Mouse (Mus musculus) bone marrow macrophage, adult 2 months (primary cell): ENCODE results near the gene Kcnh1. TPM values are rescaled to one million over a fixed set of nuclear protein-coding genes. Genes with fewer than 3 reads are reported as not detected.

ENCODE experiments used
- H3K27ac ChIP-seq: 2 replicates; pipeline ENCODE4 v1.5.1; 2012; ENCODE audit warnings: low read depth, low read length; ENCODE audit not compliant: insufficient read depth
- H3K4me1 ChIP-seq: 2 replicates; pipeline ENCODE4 v1.6.1; 2012; ENCODE audit warnings: low read length; ENCODE audit not compliant: control insufficient read depth, insufficient read depth
- H3K4me3 ChIP-seq: 2 replicates; pipeline ENCODE4 v1.5.1; 2012; ENCODE audit warnings: mild to moderate bottlenecking, low read length, moderate library complexity; ENCODE audit not compliant: insufficient read depth
- CTCF ChIP-seq: IDR thresholded peaks from 2 replicates; pipeline ENCODE4 v1.5.1; 2012; ENCODE audit warnings: low read depth, mild to moderate bottlenecking, low read length, moderate library complexity
- POLR2A ChIP-seq: IDR thresholded peaks from 2 replicates; pipeline ENCODE4 v1.6.1; 2012; ENCODE audit warnings: mild to moderate bottlenecking, low read depth, low read length, borderline replicate concordance
- polyA plus RNA-seq: library from polyadenylated mRNA; stranded (reverse); fragments of >200 nt; gene quantifications from 2 replicates; pipeline ENCODE4 v1.2.4, GENCODE M21; 2012; ENCODE audit not compliant: missing spikeins, insufficient read depth, insufficient read length

Gene Kcnh1
- polyA plus RNA-seq, 1 experiment: not detected

- Histone ChIP-seq H3K27ac (no peak overlapping the region), H3K4me1 (no peaks in the 10 kb centered on the region), H3K4me3 (no peak overlapping the region)
- TF ChIP-seq CTCF (no peak), POLR2A (no peak)
Observed at GRCm38 (mm10) chr1:192439151-192439837, 248.7 kb downstream of the Kcnh1 start.

GRCm38 (mm10) chr1:192442772-192443445 is 252.3 kb downstream of the Kcnh1 start:
- no peak overlapping the region for H3K27ac ChIP-seq
- no peaks in the 10 kb centered on the region for H3K4me1 ChIP-seq
- no peak overlapping the region for H3K4me3 ChIP-seq
- TF ChIP-seq CTCF: no peak
- no peak for TF ChIP-seq POLR2A

DNA sequence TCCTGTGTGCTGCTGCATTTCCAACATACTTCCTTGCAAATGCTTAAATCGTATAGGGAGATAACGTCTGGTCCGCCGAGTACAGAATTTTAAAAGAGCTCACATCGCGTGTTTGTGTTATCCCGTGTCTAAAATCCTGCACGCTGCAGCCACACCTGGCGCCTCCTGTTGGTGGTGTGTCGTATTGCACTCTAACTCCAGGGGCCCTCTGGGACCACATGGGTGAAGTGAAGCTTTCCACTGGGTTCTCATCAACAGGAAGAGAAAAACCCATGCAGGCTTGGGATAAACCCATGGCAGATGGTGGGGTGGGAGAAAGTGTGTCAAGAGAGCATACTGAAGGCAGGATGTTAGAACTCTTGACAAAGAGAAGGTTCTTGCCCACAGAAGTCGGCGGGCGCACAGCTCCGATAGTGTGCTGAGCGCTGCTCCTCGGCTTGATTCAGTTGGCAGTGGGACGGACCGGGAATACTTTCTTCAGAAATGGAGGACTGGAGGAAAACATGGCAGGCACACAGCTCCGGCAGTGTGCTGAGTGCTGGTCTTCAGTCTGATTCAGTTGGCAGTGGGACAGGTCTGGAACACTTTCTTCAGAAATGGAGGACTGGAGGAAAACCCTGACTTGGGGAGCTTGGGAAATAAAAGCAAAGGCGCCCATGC is 253.6 kb downstream of the Kcnh1 start:
- no peak overlapping the region for H3K4me3 ChIP-seq
- TF ChIP-seq CTCF (peak; percentile 32), POLR2A (no peak)
- no peaks in the 10 kb centered on the region for H3K4me1 ChIP-seq
- no peak overlapping the region for H3K27ac ChIP-seq

DNA sequence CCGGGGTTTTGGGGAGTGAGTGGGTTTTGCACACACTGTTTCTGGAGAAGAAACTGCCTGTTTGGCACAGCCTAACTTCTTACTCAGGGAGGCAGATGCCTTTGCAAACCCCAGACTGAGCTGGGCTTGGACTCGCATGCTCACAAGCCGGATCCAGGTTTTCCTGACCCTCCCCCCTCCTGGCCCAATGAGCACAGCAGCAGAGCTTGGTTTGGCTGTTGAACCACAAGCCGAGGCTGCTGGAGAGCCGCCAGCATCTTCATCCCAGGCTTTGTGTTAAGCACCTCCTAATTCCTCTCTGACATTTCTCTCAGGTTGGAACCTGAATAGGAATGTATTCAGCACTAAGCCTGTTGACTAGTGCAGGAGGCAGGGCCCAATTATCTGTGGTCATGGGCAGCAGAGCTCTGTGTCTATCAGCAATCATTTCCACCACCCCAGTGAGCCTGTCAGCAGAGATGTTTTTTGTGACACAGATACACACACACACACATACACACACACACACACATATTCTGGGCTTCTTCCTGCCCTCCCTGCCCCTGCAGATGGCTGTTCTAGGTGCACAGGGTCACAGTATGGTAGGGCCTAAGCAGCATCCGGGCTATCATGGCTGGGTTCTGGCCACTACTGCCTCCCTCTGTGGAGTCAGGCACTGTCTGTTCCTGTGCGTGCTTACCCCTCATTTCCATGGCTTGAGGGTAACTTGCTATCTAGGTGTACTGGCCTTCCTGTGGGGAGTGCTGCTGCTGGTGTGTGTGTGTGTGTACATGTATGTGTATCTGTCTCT is 254.3 kb downstream of the Kcnh1 start:
- H3K4me3 ChIP-seq: no peak overlapping the region
- no peaks in the 10 kb centered on the region for H3K4me1 ChIP-seq
- TF ChIP-seq POLR2A (no peak), CTCF (no peak)
- H3K27ac ChIP-seq: no peak overlapping the region

- no peak overlapping the region for H3K27ac ChIP-seq
- TF ChIP-seq CTCF: no peak
- no peak for TF ChIP-seq POLR2A
- H3K4me1 ChIP-seq: no peaks in the 10 kb centered on the region
- no peak overlapping the region for H3K4me3 ChIP-seq
Observed at GRCm38 (mm10) chr1:192446158-192446557, 255.6 kb downstream of the Kcnh1 start.

DNA sequence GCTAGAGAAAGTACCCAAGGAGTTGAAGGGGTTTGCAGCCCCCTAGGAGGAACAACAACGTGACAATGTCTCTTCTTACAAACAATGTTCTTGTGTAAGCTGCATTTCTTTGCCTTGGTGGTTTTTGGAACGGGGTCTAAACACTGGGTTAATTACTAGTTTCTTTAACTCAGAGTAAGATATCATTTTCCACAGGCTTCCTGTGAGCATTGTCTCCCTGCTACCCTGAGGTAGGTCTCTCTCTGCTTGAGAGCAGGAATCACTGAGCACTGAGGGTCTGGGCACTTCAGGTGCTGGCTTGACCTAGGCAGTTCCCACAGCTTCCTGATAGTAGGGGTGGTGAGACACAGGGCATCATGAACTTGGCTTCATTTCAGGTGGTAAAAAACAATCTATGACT is 257.1 kb downstream of the Kcnh1 start:
- Histone ChIP-seq H3K4me1 (no peaks in the 10 kb centered on the region), H3K27ac (no peak overlapping the region), H3K4me3 (no peak overlapping the region)
- TF ChIP-seq CTCF (no peak), POLR2A (no peak)

DNA sequence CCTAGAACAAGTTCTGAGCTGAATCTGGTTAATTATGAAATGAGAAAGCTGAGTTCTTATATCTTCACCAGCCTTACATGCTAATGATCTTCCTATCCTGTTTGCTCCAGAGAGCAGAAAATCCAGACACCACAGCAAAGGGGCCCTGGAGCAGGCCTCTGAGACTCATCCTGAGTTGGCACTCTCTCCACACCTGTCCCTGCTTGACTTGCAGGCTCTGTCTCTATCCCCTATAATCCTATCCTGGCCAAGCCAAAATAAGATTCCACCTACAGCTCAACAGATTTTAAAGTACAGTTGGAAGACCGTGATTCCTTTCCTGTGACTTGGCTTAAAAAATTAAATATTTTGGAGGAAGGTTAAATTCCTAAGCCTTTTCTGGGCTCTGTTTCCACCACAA is 257.9 kb downstream of the Kcnh1 start:
- Histone ChIP-seq H3K4me3 (no peak overlapping the region), H3K4me1 (no peaks in the 10 kb centered on the region), H3K27ac (no peak overlapping the region)
- TF ChIP-seq POLR2A (no peak), CTCF (no peak)

- H3K4me1 ChIP-seq: no peaks in the 10 kb centered on the region
- no peak overlapping the region for H3K4me3 ChIP-seq
- no peak overlapping the region for H3K27ac ChIP-seq
- TF ChIP-seq CTCF: no peak
Observed at GRCm38 (mm10) chr1:192449572-192450351, 259.2 kb downstream of the Kcnh1 start.

GRCm38 (mm10) chr1:192450425-192450824 is 259.9 kb downstream of the Kcnh1 start:
- TF ChIP-seq POLR2A (no peak), CTCF (no peak)
- no peak overlapping the region for H3K4me3 ChIP-seq
- H3K4me1 ChIP-seq: no peaks in the 10 kb centered on the region
- no peak overlapping the region for H3K27ac ChIP-seq

GRCm38 (mm10) chr1:192451722-192452121 is 261.1 kb downstream of the Kcnh1 start:
- no peak overlapping the region for H3K27ac ChIP-seq
- TF ChIP-seq POLR2A (no peak), CTCF (no peak)
- H3K4me1 ChIP-seq: no peaks in the 10 kb centered on the region
- no peak overlapping the region for H3K4me3 ChIP-seq
